Mouse (Mus musculus) right cerebral cortex, postnatal 4 days (tissue): ENCODE measurements around the gene Hist1h2be.
A peak's percentile ranks its signal among the peaks of the same experiment; 100 is the strongest.
"Not testable (repeated sequence)": the region's sequence is repeated elsewhere in the genome, so short reads cannot be mapped to it uniquely, and the experiment has no call there.

Experiments
- DNase-seq: peaks from one replicate; pipeline ENCODE4 v3.0.0-alpha.2; 2022

Hist1h2be gene

GRCm38 (mm10) chr13:23544787-23545120 lies 76.2 kb downstream of the Hist1h2be start:
- DNase-seq: not testable (repeated sequence)

GRCm38 (mm10) chr13:23543965-23544786 lies 76.7 kb downstream of the Hist1h2be start, which contains the start of gene Hist1h3f:
Hist1h3f (plus strand) TSS chr13:23544052.
- peak; percentile 44 for DNase-seq

DNA sequence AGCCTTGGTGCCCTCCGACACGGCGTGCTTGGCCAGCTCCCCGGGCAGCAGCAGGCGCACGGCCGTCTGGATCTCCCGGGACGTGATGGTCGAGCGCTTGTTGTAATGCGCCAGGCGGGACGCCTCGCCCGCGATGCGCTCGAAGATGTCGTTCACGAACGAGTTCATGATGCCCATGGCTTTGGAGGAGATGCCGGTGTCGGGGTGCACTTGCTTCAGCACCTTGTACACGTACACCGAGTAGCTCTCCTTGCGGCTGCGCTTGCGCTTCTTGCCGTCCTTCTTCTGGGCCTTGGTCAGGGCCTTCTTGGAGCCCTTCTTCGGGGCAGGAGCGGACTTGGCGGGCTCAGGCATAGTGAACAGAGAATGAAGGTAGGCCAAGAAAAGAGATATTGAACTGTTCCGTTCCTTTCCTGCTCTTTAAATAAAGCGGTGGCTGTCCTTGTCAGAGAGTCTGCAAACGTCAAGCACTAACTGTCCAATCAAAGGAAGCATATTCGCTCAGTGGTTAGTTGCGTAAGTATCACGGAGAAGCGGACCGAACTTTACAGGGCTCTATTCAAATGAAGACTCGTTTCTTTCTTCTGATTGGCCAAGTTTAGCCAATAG lies 77.8 kb downstream of the Hist1h2be start, which contains the start of gene Hist1h2bh:
TSS of gene Hist1h2bh (minus strand) at position 394 of the 609 bp plus-strand sequence.
- DNase-seq: peak; percentile 14

GRCm38 (mm10) chr13:23542225-23542980 lies 78.5 kb downstream of the Hist1h2be start:
- DNase-seq: not testable (repeated sequence)

- DNase-seq: no peak
These were observed 79.4 kb downstream of the Hist1h2be start for GRCm38 (mm10) chr13:23541497-23541896.

GRCm38 (mm10) chr13:23539821-23540220 lies 81.1 kb downstream of the Hist1h2be start:
- not testable (repeated sequence) for DNase-seq

- DNase-seq: no peak
These were observed 82.7 kb downstream of the Hist1h2be start for GRCm38 (mm10) chr13:23538249-23538648.

DNA sequence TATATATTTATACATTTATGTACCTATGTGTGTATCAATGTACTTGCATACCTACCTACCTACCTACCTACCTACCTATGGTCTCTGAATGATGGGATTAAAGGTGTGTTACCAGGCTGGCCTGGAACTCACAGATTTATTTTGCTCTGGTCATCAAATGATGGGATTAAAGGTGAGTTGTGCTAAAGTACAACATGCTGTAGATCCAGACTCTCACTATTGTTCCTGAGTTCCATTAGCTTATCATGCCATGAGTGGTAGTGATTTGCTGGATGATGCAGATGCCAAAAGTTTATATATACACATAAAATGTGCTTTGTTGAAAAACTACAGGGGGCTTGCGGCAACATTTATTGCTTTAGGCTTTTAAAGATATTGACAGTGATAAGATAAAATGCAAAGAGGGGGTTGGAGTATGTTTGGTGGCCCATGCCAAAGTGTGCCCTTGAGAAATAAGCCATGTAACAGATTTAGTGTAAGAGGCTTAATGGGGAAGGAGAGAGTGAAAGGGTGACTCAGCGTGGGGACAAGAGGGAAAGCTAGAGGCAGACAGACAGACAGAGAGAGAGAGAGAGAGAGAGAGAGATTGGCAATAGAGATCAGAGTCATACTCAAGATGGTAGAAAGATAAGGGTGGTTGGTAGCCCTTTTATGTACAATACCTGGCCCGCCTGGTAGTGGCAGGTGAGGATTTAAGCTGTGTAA lies 83.8 kb downstream of the Hist1h2be start:
- no peak for DNase-seq

DNA sequence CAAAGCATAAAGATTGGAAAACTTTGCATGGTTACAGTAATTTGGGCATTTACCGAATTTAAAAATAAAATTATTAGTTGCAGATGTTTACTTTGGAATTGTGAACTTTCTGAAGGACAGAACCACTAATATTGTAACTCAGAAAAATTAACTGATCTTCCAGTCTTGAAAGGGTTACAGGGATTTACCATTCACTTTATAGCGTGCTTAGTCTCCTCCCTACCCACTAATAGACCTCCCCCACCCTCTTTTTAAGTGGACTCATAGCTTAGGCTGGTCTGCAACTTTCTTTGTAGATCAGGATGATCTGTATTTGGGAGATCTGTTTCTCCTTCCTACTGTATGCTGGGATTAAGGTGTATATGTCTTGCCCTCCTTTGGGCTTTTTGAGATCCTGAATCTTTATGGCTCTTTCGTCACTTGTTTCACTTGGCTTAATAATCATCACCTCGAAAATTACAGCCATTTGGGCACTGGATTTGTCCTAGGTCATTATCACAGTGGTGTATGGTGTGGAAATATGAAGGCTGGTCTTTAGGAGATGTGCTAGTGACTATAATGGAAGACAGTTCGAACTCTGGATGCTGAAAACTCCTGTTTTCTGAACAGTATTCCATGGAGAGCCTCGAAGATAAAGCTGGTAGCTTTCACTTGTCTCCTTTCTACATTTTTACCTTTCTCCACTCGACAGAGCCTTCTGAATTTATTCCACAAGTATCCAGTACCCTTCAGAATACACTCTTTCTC lies 84.7 kb downstream of the Hist1h2be start:
- no peak for DNase-seq

DNA sequence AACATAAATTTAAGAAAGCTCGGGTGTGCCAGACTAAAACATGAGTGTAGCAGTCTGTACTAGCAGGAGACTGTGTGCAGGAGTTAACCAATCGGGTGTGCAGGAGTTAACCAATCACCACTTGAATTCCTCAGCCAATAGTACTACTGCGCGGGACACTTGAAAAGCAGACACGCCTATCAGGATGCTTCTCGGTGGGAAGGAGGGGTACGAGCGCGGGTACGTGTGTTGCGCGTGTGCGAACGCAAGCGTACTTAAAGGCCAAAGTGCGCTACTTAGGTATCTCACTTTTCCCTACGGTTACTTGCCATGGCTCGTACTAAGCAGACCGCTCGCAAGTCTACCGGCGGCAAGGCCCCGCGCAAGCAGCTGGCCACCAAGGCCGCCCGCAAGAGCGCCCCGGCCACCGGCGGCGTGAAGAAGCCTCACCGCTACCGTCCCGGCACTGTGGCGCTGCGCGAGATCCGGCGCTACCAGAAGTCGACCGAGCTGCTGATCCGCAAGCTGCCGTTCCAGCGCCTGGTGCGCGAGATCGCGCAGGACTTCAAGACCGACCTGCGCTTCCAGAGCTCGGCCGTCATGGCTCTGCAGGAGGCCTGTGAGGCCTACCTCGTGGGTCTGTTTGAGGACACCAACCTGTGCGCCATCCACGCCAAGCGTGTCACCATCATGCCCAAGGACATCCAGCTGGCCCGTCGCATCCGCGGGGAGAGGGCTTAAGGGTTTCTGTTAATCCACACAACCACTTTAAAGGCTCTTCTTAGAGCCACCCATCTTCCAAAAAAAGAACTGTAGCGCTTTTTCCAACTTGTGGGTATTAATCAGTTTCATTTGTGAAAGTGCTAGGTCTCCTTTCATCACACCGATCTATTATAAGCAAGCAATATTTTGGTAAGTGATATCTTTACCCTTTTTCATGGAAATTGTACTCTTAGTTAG lies 85.5 kb downstream of the Hist1h2be start, which contains the start of gene Hist1h3g:
TSS of gene Hist1h3g (plus strand) at position 286 of the 939 bp plus-strand sequence.
- DNase-seq: peak; percentile 87

GRCm38 (mm10) chr13:23534368-23535131 lies 86.4 kb downstream of the Hist1h2be start:
- no peak for DNase-seq
